Mouse (Mus musculus): Measurements from ENCODE around the gene Tbc1d25. TPM values are rescaled to one million over a fixed set of nuclear protein-coding genes. Genes with fewer than 3 reads are reported as not detected.

Gene Tbc1d25
- total and polyA plus RNA-seq, 3 experiments = 8.0 to 23.4 TPM; not detected in 1

DNA sequence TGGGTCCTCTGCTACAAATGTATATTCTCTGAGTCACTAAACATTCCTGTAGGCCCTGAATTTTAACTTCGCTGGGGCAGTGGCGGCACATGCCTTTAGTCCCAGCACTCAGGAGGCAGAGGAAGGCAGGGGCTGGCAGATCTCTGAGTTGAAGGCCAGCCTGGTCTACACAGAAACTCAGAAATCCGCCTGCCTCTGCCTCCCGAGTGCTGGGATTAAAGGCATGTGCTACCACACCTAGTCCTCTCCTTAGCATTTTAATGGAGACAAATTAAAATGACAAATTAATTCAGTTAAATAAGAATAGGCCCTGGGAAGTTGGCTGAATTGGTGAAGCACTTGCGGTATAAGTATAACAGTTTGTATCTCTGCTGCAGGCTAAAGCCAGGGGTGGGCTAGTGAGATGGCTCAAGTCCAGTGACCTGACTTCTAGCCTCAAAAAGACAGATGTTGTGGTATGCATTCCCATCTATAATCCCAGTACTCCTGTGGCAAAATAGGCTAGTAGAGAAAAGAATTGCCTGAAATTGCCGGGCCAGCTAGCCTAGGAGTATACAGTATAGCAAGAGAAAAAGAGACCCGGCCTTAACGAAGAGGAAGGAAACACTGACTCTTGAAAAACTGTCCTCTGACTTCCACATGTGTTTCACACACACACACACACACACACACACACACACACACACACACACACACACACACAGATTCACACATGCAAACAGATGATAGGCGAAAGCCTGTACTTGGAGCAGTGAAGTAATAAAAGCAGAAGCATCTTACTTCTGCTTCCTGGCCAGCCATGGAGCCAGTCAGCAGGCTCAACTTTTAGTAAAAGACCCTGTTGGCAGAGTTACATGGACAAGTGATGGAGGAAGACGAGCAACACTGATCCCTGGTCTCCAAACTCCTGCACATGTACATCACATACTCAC is 8.0 kb downstream of the Tbc1d25 start (continued):
- TF ChIP-seq CTCF (IDR thresholded peaks at IDR 0.05 in 2 of 3, conservative IDR thresholded peaks at IDR 0.05 in 1 of 3; ENCODE audit: control insufficient read depth in 1 of 3, insufficient read depth in 1 of 3, low read depth in 2 of 3, low read length in 3 of 3, poor library complexity in 1 of 3, severe bottlenecking in 1 of 3) = no peak
- TF ChIP-seq GATA1 (IDR thresholded peaks at IDR 0.05; ENCODE audit: low read depth, low read length) = 0 out of 2 replicates have a peak, but pooled peaks have one; percentile 29
- no peak for TF ChIP-seq MAZ (IDR thresholded peaks at IDR 0.05; ENCODE audit: low read depth, low read length)
- TF ChIP-seq MEF2A (IDR thresholded peaks at IDR 0.05; ENCODE audit: extremely low read depth, insufficient replicate concordance, low read depth, low read length, poor library complexity, severe bottlenecking) = no peak
- TF ChIP-seq GABPA (IDR thresholded peaks at IDR 0.05; ENCODE audit: low read depth, low read length) = no peak
- TF ChIP-seq RAD21 (IDR thresholded peaks at IDR 0.05; ENCODE audit: low read depth, low read length) = no peak
- no peak for TF ChIP-seq MYC (IDR thresholded peaks at IDR 0.05; ENCODE audit: low read depth, low read length)
- TF ChIP-seq ETS1 (IDR thresholded peaks at IDR 0.05; ENCODE audit: low read depth, low read length) = peak; percentile 87
- no peak for TF ChIP-seq POLR2AphosphoS2 (IDR thresholded peaks at IDR 0.05; ENCODE audit: low read length)
- TF ChIP-seq POLR2A (IDR thresholded peaks at IDR 0.05; ENCODE audit: control insufficient read depth in 1 of 2, insufficient read depth in 1 of 2, low read depth in 1 of 2, low read length in 2 of 2, poor library complexity in 1 of 2) = no peak

DNA sequence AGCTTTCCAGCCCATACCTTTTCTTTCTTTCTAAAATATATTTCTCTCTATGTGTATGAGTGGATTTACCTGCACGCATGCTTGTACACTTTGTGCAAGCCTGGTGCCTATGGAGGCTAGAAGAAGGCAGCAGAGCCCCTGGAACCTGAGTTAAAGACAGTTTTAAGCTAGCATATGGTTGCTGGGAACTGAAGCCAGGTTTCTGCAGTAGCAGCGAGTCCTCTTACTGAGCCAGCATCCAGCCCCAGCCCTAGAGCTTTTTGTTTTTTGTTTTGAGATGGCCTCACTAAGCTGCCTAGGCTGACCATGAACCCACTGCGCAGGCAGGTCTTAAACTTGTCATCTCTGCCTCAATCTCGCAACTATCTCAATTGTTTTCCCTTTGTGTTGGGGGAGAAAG is 11.5 kb downstream of the Tbc1d25 start:
- TF ChIP-seq GABPA (IDR thresholded peaks at IDR 0.05; ENCODE audit: low read depth, low read length) (no peak), POLR2AphosphoS5 (IDR thresholded peaks at IDR 0.05; ENCODE audit: borderline replicate concordance, low read depth, low read length) (no peak), USF1 (IDR thresholded peaks at IDR 0.05; ENCODE audit: low read depth, low read length) (no peak), SMC3 (IDR thresholded peaks at IDR 0.05; ENCODE audit: low read depth, low read length) (no peak), UBTF (IDR thresholded peaks at IDR 0.05; ENCODE audit: borderline replicate concordance, insufficient read depth, low read depth, low read length) (no peak), TCF12 (IDR thresholded peaks at IDR 0.05; ENCODE audit: low read depth, low read length) (no peak)
- Histone ChIP-seq H3K27ac (ENCODE audit: control insufficient read depth, low read depth, low read length) (no peak overlapping the region), H3K27me3 (ENCODE audit: control insufficient read depth in 1 of 2, insufficient read depth in 2 of 2, low read length in 2 of 2) (no peaks in the 10 kb centered on the region), H3K36me3 (ENCODE audit: control insufficient read depth in 1 of 2, insufficient read depth in 2 of 2, low read length in 2 of 2) (peaks cover 7 to 9% of the 10 kb centered on the region in 2 experiments), H3K4me3 (ENCODE audit: control insufficient read depth in 1 of 2, insufficient read depth in 1 of 2, low read depth in 2 of 2, low read length in 2 of 2) (no peak overlapping the region), H3K4me1 (ENCODE audit: control insufficient read depth in 1 of 2, insufficient read depth in 2 of 2, low read length in 2 of 2) (peaks cover 2 to 8% of the 10 kb centered on the region in 2 experiments; a peak in 3 of 4 replicates), H3K79me2 (ENCODE audit: control insufficient read depth, insufficient read depth, low read length, poor library complexity) (no peaks in the 10 kb centered on the region), H3K9ac (ENCODE audit: control insufficient read depth, low read depth, low read length, poor library complexity, severe bottlenecking) (no peak overlapping the region), H3K9me3 (replicated peaks; ENCODE audit: insufficient read depth, low read length) (no peaks in the 10 kb centered on the region)
- no peak for DNase-seq (ENCODE audit: low read depth, low spot score)

GRCm38 (mm10) chrX:8163076-8163475 is 12.9 kb downstream of the Tbc1d25 start:
- no peak for DNase-seq (ENCODE audit: low read depth, low spot score)
- H3K27me3 ChIP-seq (ENCODE audit: control insufficient read depth in 1 of 2, insufficient read depth in 2 of 2, low read length in 2 of 2) = no peaks in the 10 kb centered on the region
- no peak overlapping the region for H3K27ac ChIP-seq (ENCODE audit: control insufficient read depth, low read depth, low read length)
- peaks cover 2 to 5% of the 10 kb centered on the region in 2 experiments; a peak in 2 of 4 replicates for H3K4me1 ChIP-seq (ENCODE audit: control insufficient read depth in 1 of 2, insufficient read depth in 2 of 2, low read length in 2 of 2)
- H3K79me2 ChIP-seq (ENCODE audit: control insufficient read depth, insufficient read depth, low read length, poor library complexity) = no peaks in the 10 kb centered on the region
- H3K9ac ChIP-seq (ENCODE audit: control insufficient read depth, low read depth, low read length, poor library complexity, severe bottlenecking) = no peak overlapping the region
- no peaks in the 10 kb centered on the region for H3K9me3 ChIP-seq (replicated peaks; ENCODE audit: insufficient read depth, low read length)
- TF ChIP-seq MAZ (IDR thresholded peaks at IDR 0.05; ENCODE audit: low read depth, low read length) (no peak), MYC (IDR thresholded peaks at IDR 0.05; ENCODE audit: low read depth, low read length) (no peak), CHD1 (IDR thresholded peaks at IDR 0.05; ENCODE audit: low read depth, low read length) (no peak)
- peaks cover 6 to 13% of the 10 kb centered on the region in 2 experiments; a peak in 3 of 4 replicates for H3K36me3 ChIP-seq (ENCODE audit: control insufficient read depth in 1 of 2, insufficient read depth in 2 of 2, low read length in 2 of 2)
- no peak overlapping the region for H3K4me3 ChIP-seq (ENCODE audit: control insufficient read depth in 1 of 2, insufficient read depth in 1 of 2, low read depth in 2 of 2, low read length in 2 of 2)

All from MEL (cell line).